Mouse (Mus musculus) heart, embryonic 14.5 days (tissue): ENCODE results near the gene Cux1. TPM values are rescaled to one million over a fixed set of nuclear protein-coding genes. Genes with fewer than 3 reads are reported as not detected.
"Not testable (repeated sequence)": the region's sequence is repeated elsewhere in the genome, so short reads cannot be mapped to it uniquely, and the experiment has no call there.

Experiments used
- ATAC-seq: fragments of 200-750 bp; cut with Nextera tagmentation; 2 replicates; pipeline ENCODE4 v1.8.0; 2017; ENCODE audit warnings: low read depth, moderate TSS enrichment; ENCODE audit not compliant: insufficient number of reproducible peaks, insufficient read depth, low FRiP score
- H3K27ac ChIP-seq, 2 experiments: fragments of 200-500 bp in 1 of 2; fragments of 300-500 bp in 1 of 2; sonication (generic) in 1 of 2; replicated peaks in 1 of 2; 2 replicates each; pipeline ENCODE4 v1.5.1; 2012 to 2014; ENCODE audit warnings: low read depth in 2 of 2, low read length in 2 of 2, control low read depth in 1 of 2, mild to moderate bottlenecking in 1 of 2, mixed read lengths in 1 of 2; ENCODE audit not compliant: control insufficient read depth in 1 of 2, insufficient read depth in 1 of 2
- H3K27me3 ChIP-seq: fragments of 300-500 bp; sonication (generic); 2 replicates; pipeline ENCODE4 v1.6.1; 2014; ENCODE audit warnings: mild to moderate bottlenecking, low read length, control low read depth; ENCODE audit not compliant: control insufficient read depth, insufficient read depth
- H3K36me3 ChIP-seq: fragments of 300-500 bp; sonication (generic); 2 replicates; pipeline ENCODE4 v1.6.1; 2014; ENCODE audit warnings: mild to moderate bottlenecking, control low read depth, low read length, mixed read lengths; ENCODE audit not compliant: control insufficient read depth, insufficient read depth
- H3K4me1 ChIP-seq, 2 experiments: fragments of 200-500 bp in 1 of 2; fragments of 300-500 bp in 1 of 2; sonication (generic) in 1 of 2; 2 replicates each; pipeline ENCODE4 v1.6.1; 2012 to 2014; ENCODE audit warnings: low read length in 2 of 2, control low read depth in 1 of 2, mixed read lengths in 1 of 2; ENCODE audit not compliant: control insufficient read depth in 2 of 2, insufficient read depth in 2 of 2
- H3K4me2 ChIP-seq: fragments of 300-500 bp; sonication (generic); 2 replicates; pipeline ENCODE4 v1.6.1; 2014; ENCODE audit warnings: mild to moderate bottlenecking, low read length
- H3K4me3 ChIP-seq, 2 experiments: fragments of 200-500 bp in 1 of 2; fragments of 300-500 bp in 1 of 2; sonication (generic) in 1 of 2; 2 replicates each; pipeline ENCODE4 v1.5.1; 2012 to 2014; ENCODE audit warnings: low read length in 2 of 2, mild to moderate bottlenecking in 2 of 2, control low read depth in 1 of 2, low read depth in 1 of 2, moderate library complexity in 1 of 2; ENCODE audit not compliant: control insufficient read depth in 1 of 2, insufficient read depth in 1 of 2
- H3K9ac ChIP-seq: fragments of 300-500 bp; sonication (generic); 2 replicates; pipeline ENCODE4 v1.6.1; 2014; ENCODE audit warnings: mild to moderate bottlenecking, low read length
- H3K9me3 ChIP-seq: fragments of 300-500 bp; sonication (generic); 2 replicates; pipeline ENCODE4 v1.6.1; 2016; ENCODE audit warnings: low read length, control low read depth; ENCODE audit not compliant: control insufficient read depth
- WGBS: fragments of 180-500 bp; shearing (Covaris S2); extraction: QIAGEN DNeasy Blood & Tissue Kit; methylation state at CpG from one replicate; pipeline ENCODE4 v1.1.7; 2014; 5-methylcytosine and 5-hydroxymethylcytosine counted together
- polyA plus RNA-seq: library from polyadenylated mRNA; unstranded; fragments of >200 nt; fragmentation: Nextera tagmentation; extraction: Ambion mirVana; gene quantifications from 2 replicates; pipeline ENCODE4 v1.2.1, GENCODE M21; 2014

Cux1 gene
- polyA plus RNA-seq, 1 experiment from 2014 or later, result 71.6 TPM

DNA sequence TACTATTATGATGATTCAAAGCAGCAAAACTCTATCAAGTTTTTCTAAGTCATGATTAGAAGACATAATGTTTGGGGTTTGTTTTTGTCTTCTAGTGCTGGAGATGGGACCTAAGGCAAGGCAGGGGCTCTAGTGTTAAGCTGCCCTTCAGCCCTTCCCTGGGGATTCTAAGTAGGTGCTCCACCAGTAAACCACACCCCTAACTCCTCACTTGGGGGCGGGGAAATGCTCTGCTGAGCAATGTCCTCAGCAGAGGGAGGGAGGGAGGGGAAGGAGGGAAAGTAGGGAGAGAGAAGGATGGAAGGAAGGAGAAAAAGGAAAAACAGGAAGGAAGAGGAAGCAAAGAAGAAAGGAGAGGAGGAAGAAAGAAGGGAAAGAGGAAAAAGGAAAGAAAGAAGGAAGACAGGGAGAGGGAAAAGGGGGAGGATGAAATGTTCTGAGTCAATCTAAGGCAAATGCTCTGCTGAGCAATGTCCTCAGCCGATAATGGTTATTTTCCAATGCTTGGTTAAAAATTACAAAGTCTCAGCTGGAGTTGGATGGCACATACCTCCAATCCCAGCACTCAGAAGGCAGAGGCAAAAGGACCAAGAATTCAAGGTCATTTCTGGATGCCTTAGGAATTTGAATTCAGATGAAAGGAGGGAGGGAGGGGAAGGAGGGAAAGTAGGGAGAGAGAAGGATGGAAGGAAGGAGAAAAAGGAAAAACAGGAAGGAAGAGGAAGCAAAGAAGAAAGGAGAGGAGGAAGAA is 96.1 kb downstream of the Cux1 start:
- ATAC-seq, H3K4me3 ChIP-seq, H3K9ac ChIP-seq, H3K4me2 ChIP-seq, H3K27ac ChIP-seq, H3K36me3 ChIP-seq, H3K27me3 ChIP-seq, H3K9me3 ChIP-seq: not testable (repeated sequence)
- WGBS, result 40% methylated on average over 2 of the region's 2 CpGs
- peaks cover 44 to 88% of the 10 kb centered on the region in 2 experiments for H3K4me1 ChIP-seq

DNA sequence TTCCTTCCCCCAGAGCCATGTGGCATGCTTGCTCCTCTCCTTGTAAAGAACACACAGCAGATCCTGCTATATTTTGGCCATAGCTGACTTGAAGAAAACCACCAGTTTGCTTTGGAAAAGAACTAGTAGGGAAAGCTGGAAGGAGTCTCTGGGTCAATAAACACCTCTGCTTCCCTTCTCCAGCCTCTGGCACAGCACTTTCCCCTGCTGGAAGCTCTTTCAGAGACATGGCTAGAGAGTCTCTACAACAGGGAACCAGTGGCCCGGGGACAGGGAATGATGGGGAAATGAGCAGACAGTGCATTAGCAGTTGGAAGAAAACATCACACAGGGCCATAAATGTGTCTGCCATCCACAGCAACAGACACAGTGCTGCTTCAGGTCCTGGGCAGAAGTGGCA is 98.0 kb downstream of the Cux1 start:
- peak overlapping the region; percentile 31 to 81; a peak in 3 of 4 replicates for H3K27ac ChIP-seq
- H3K9me3 ChIP-seq, result no peaks in the 10 kb centered on the region
- no peak overlapping the region for H3K4me2 ChIP-seq
- ATAC-seq, result no peak
- peaks cover 48 to 89% of the 10 kb centered on the region in 2 experiments for H3K4me1 ChIP-seq
- no peaks in the 10 kb centered on the region for H3K36me3 ChIP-seq
- H3K27me3 ChIP-seq, result no peaks in the 10 kb centered on the region
- no peak overlapping the region for H3K9ac ChIP-seq
- WGBS, result 67% methylated on average over 1 of the region's 1 CpGs
- H3K4me3 ChIP-seq, result no peak overlapping the region

DNA sequence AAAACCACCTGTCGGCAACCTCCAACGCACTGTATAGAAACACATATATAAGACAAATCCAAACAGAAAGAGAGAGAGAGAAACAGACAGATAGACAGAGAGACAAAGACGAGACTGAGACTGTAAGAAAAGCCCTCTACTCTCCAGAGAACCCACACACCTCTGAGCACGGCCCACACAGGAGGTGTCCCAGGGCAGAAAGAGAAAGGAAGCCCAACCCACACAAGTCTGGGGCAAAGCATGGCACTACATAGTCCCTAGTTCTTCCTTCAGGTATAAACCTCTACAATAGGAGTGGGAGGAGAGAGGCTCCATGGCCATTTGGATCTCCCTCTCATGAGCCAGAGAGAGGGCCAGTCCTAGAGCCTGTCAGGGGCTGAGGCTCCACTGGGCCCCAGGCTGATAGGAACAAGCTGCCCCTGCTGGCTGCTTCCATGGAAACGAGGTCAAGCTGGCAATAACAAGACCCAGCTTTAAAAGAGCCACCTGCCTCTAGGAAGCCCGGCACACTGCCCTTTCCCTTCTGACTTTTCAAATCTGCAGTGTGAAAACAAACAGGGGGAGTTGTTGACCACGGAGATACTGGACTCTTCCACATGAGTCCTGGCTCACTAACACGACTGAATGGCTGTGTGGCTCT is 99.8 kb downstream of the Cux1 start:
- Histone ChIP-seq H3K9ac (peak overlapping the region; percentile 54; the same call in 1 of the 2 replicates), H3K4me3 (no peak overlapping the region), H3K9me3 (no peaks in the 10 kb centered on the region), H3K4me2 (peak overlapping the region; percentile 22), H3K4me1 (peaks cover 52 to 89% of the 10 kb centered on the region in 2 experiments), H3K36me3 (no peaks in the 10 kb centered on the region), H3K27me3 (no peaks in the 10 kb centered on the region), H3K27ac (peak overlapping the region; percentile 67 to 81)
- WGBS, result 5% methylated on average over 6 of the region's 8 CpGs
- ATAC-seq, result peak; percentile 75

DNA sequence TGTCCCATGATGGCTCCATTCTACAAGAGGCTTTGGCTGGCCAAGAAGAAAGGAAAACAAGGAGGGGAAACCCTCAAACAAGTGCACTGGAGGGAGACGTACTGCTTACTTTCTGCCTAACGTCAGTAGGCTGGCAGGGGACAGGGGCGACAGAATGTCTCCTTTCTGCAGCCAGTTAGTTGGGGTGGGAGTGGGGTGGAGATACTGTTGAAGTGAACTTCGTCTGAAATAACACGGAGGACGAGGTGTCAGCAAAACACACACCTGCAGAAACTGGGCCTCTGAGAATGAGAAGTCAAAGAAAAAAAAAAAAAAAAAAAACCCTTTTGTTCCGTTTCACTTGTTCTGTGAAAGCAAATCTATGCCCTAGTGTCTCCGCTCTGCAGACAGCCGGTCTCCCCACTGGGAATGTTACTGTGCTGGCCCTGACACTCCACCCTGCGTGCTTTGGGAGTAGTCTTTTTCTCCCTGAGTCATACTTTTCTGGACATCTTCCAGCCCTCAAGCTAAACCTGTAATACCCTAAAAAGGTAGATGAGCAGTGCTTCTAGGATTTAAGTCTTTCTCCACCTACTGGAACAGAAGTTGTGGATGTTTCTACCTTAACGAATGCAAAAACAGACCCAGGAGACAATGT is 101.4 kb downstream of the Cux1 start:
- WGBS, result 18% methylated on average over 11 of the region's 11 CpGs
- H3K27me3 ChIP-seq, result no peaks in the 10 kb centered on the region
- H3K4me2 ChIP-seq, result peak overlapping the region; percentile 6; the same call in 1 of the 2 replicates
- no peak overlapping the region for H3K4me3 ChIP-seq
- peak overlapping the region; percentile 51; the same call in 1 of the 2 replicates for H3K9ac ChIP-seq
- no peaks in the 10 kb centered on the region for H3K36me3 ChIP-seq
- no peaks in the 10 kb centered on the region for H3K9me3 ChIP-seq
- no peak for ATAC-seq
- peak overlapping the region; percentile 63 to 84 for H3K27ac ChIP-seq
- peaks cover 59 to 90% of the 10 kb centered on the region in 2 experiments for H3K4me1 ChIP-seq

DNA sequence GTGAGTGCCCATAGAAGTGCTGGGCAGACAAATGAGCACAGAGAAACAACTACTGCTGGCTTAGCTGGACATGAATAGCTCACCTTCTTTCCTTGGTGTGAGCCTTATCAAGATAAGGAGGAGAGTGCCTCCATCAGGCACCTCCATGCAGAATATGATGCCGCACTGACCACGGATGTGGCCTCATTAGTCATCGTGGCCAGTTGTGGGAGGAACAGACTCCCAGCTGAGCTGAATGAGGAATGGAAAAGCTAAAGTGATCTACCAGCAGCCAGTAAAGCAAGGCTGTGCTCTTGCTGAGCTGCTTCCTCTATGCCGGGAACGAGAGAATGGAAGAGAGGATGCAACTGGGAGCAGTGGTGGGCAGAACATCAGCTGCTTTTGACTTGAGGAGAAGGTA is 101.9 kb downstream of the Cux1 start:
- ATAC-seq, result no peak
- no peaks in the 10 kb centered on the region for H3K36me3 ChIP-seq
- 17% methylated on average over 5 of the region's 5 CpGs for WGBS
- H3K9me3 ChIP-seq, result no peaks in the 10 kb centered on the region
- peak overlapping the region; percentile 6; the same call in 1 of the 2 replicates for H3K4me2 ChIP-seq
- peaks cover 57 to 90% of the 10 kb centered on the region in 2 experiments for H3K4me1 ChIP-seq
- H3K4me3 ChIP-seq, result no peak overlapping the region
- no peaks in the 10 kb centered on the region for H3K27me3 ChIP-seq
- peak overlapping the region; percentile 63 to 84 for H3K27ac ChIP-seq
- H3K9ac ChIP-seq, result peak overlapping the region; percentile 51; the same call in 1 of the 2 replicates

DNA sequence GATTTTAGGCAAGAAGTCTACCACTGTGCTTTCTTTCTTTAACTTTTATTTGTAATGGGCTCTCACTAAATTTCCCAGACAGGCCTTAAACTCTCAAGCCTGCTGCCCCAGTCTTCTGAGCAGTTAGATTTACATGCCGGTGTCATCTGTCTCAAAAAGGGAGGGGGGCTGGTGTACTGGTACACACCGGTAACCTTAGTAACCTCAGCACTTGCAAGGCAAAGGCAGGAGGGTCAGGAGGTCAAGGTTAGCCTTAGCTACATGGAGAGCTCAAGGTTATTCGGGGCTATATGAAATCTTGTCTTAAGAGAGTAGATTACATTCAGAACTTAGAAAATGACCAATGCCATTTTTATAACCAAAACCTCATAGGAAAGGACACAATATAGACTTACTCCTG is 102.4 kb downstream of the Cux1 start:
- 59% methylated on average over 3 of the region's 3 CpGs for WGBS
- Histone ChIP-seq H3K27me3 (no peaks in the 10 kb centered on the region), H3K4me3 (no peak overlapping the region), H3K9me3 (no peaks in the 10 kb centered on the region), H3K4me1 (peaks cover 57 to 87% of the 10 kb centered on the region in 2 experiments), H3K9ac (peak overlapping the region; percentile 51; the same call in 1 of the 2 replicates), H3K27ac (peak overlapping the region in 1 of 2 experiments; percentile 84; a peak in 2 of 4 replicates), H3K36me3 (no peaks in the 10 kb centered on the region), H3K4me2 (no peak overlapping the region)
- no peak for ATAC-seq

DNA sequence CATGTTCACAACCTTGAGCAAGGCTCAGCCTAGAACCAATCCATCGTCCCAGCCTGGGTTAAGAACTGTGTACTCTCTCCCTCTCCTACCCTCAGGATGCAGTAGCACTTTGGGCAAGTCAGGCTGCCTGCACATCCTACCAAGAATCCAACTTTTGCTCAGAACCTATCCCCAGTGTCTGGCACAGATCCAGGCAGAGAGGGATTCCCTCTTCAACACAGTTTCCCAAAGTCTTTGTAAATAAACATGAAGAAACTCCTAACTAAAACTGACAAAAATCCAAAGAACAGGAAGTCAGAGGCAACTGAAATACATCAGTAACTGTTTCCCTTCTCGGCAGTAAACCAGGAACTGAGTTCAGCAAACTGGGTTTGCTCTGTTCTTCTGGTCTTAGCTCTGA is 103.2 kb downstream of the Cux1 start:
- no peaks in the 10 kb centered on the region for H3K9me3 ChIP-seq
- H3K27me3 ChIP-seq, result no peaks in the 10 kb centered on the region
- no peak for ATAC-seq
- H3K4me3 ChIP-seq, result no peak overlapping the region
- 58% methylated on average over 2 of the region's 2 CpGs for WGBS
- H3K4me2 ChIP-seq, result no peak overlapping the region
- no peaks in the 10 kb centered on the region for H3K36me3 ChIP-seq
- peak overlapping the region; percentile 48 for H3K9ac ChIP-seq
- H3K27ac ChIP-seq, result peak overlapping the region in 1 of 2 experiments; percentile 84; a peak in 2 of 4 replicates
- H3K4me1 ChIP-seq, result peaks cover 54 to 87% of the 10 kb centered on the region in 2 experiments
